Mouse (Mus musculus) liver, embryonic 14.5 days (tissue): ENCODE results near the gene Naa40.

ENCODE experiments used
- CTCF ChIP-seq: IDR thresholded peaks from 2 replicates; pipeline ENCODE4 v1.5.1; 2016; ENCODE audit warnings: antibody characterized with exemption, low read depth, control low read depth
- EP300 ChIP-seq: IDR thresholded peaks from 2 replicates; pipeline ENCODE4 v1.6.1; 2016; ENCODE audit warnings: antibody characterized with exemption, low read depth

DNA sequence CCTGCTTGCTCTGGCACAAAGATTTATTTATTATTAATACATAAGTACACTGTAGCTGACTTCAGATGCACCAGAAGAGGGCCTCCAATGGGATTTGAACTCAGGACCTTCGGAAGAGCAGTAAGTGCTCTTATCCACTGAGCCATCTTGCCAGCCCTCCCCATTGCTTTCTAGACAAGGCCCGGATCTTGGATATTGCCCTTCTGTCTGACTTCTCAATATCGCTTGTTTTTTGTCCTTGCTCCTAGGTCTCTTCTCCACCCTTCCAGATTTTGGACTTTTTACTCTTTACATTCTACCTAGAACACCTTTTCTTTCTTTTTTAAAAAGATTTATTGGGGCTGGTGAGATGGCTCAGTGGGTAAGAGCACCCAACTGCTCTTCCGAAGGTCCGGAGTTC is 22.2 kb downstream of the Naa40 start:
- TF ChIP-seq EP300 (no peak), CTCF (no peak)
